Mouse (Mus musculus) heart, postnatal 0 days (tissue): ENCODE measurements around the gene Vps26c.

ENCODE experiments used
- CTCF ChIP-seq: IDR thresholded peaks from 2 replicates; pipeline ENCODE4 v1.5.1; 2016; ENCODE audit warnings: antibody characterized with exemption, control low read depth, low read depth
- EP300 ChIP-seq: IDR thresholded peaks from 2 replicates; pipeline ENCODE4 v1.6.1; 2016; ENCODE audit warnings: antibody characterized with exemption, low read depth

- TF ChIP-seq EP300 (peak; percentile 77), CTCF (no peak)
These were observed 7.6 kb downstream of the Vps26c start for GRCm38 (mm10) chr16:94519028-94519427.
